Mouse (Mus musculus) forebrain, embryonic 14.5 days (tissue): ENCODE measurements at regions not wholly inside any gene's neighbourhood (a gene's known extent, or its start where the extent isn't known, plus 50 kb on each side); places are given as distances from the start of the nearest gene placed in this dataset.
A peak's percentile ranks its signal among the peaks of the same experiment; 100 is the strongest.

Source experiments
- ATAC-seq: fragments of 200-750 bp; cut with Nextera tagmentation; 2 replicates; pipeline ENCODE4 v1.8.0; 2017; ENCODE audit warnings: mild to moderate bottlenecking, moderate library complexity
- DNase-seq: peaks from one replicate; pipeline ENCODE4 v3.0.0-alpha.2; 2015; ENCODE audit warnings: low spot score
- H3K27ac ChIP-seq: fragments of 300-500 bp; sonication (generic); 2 replicates; pipeline ENCODE4 v1.5.1; 2014; ENCODE audit warnings: low read depth, mild to moderate bottlenecking, control low read depth, low read length, moderate library complexity
- H3K27me3 ChIP-seq: fragments of 300-500 bp; sonication (generic); replicated peaks from 2 replicates; pipeline ENCODE4 v1.6.1; 2014; ENCODE audit warnings: low read length, control low read depth, mixed read lengths; ENCODE audit not compliant: control insufficient read depth, insufficient read depth
- H3K36me3 ChIP-seq: fragments of 300-500 bp; sonication (generic); 2 replicates; pipeline ENCODE4 v1.6.1; 2014; ENCODE audit warnings: low read length, control low read depth; ENCODE audit not compliant: control insufficient read depth, insufficient read depth
- H3K4me1 ChIP-seq: fragments of 300-500 bp; sonication (generic); 2 replicates; pipeline ENCODE4 v1.6.1; 2014; ENCODE audit warnings: antibody characterized with exemption, low read length, control low read depth; ENCODE audit not compliant: control insufficient read depth, insufficient read depth
- H3K4me2 ChIP-seq: fragments of 300-500 bp; sonication (generic); 2 replicates; pipeline ENCODE4 v1.6.1; 2014; ENCODE audit warnings: mild to moderate bottlenecking, control low read depth, low read length
- H3K4me3 ChIP-seq: fragments of 300-500 bp; sonication (generic); 2 replicates; pipeline ENCODE4 v1.5.1; 2014; ENCODE audit warnings: low read depth, low read length, control low read depth
- H3K9ac ChIP-seq: fragments of 300-500 bp; sonication (generic); 2 replicates; pipeline ENCODE4 v1.6.1; 2014; ENCODE audit warnings: mild to moderate bottlenecking, low read length, control low read depth, moderate library complexity
- H3K9me3 ChIP-seq: fragments of 300-500 bp; sonication (generic); replicated peaks from 2 replicates; pipeline ENCODE4 v1.6.1; 2016; ENCODE audit warnings: low read length, control low read depth, mixed read lengths; ENCODE audit not compliant: control insufficient read depth
- WGBS: fragments of 180-500 bp; shearing (Covaris S2); extraction: QIAGEN DNeasy Blood & Tissue Kit; methylation state at CpG from one replicate; pipeline ENCODE4 v1.1.7; 2014; 5-methylcytosine and 5-hydroxymethylcytosine counted together

GRCm38 (mm10) chr12:109839126-109839587, 239.0 kb upstream of the Rtl1 start:
- no peak overlapping the region for H3K4me3 ChIP-seq
- peak; percentile 83 for DNase-seq
- H3K4me2 ChIP-seq = no peak overlapping the region
- no peak overlapping the region for H3K9ac ChIP-seq
- H3K4me1 ChIP-seq = peaks cover 21% of the 10 kb centered on the region
- H3K27ac ChIP-seq = peak overlapping the region; percentile 34; the same call in 1 of the 2 replicates
- H3K9me3 ChIP-seq = no peaks in the 10 kb centered on the region
- peak; percentile 85 for ATAC-seq
- H3K27me3 ChIP-seq = no peaks in the 10 kb centered on the region
- 11% methylated on average over 9 of the region's 9 CpGs for WGBS
- no peaks in the 10 kb centered on the region for H3K36me3 ChIP-seq

GRCm38 (mm10) chr12:109839946-109840524, 239.9 kb upstream of the Rtl1 start:
- ATAC-seq (no peak), DNase-seq (no peak)
- H3K27ac ChIP-seq = peak overlapping the region; percentile 44; the same call in 1 of the 2 replicates
- no peak overlapping the region for H3K4me3 ChIP-seq
- WGBS = 71% methylated on average over 14 of the region's 14 CpGs
- H3K9ac ChIP-seq = no peak overlapping the region
- peaks cover 21% of the 10 kb centered on the region for H3K4me1 ChIP-seq
- no peak overlapping the region for H3K4me2 ChIP-seq
- no peaks in the 10 kb centered on the region for H3K36me3 ChIP-seq
- H3K27me3 ChIP-seq = no peaks in the 10 kb centered on the region
- H3K9me3 ChIP-seq = no peaks in the 10 kb centered on the region

- Histone ChIP-seq H3K9me3 (no peaks in the 10 kb centered on the region), H3K9ac (no peak overlapping the region), H3K27me3 (no peaks in the 10 kb centered on the region), H3K4me1 (peaks cover 9% of the 10 kb centered on the region), H3K4me2 (no peak overlapping the region), H3K36me3 (no peaks in the 10 kb centered on the region), H3K4me3 (no peak overlapping the region), H3K27ac (no peak overlapping the region)
- WGBS = 54% methylated on average over 8 of the region's 8 CpGs
- DNase-seq (no peak), ATAC-seq (no peak)
These were observed 244.8 kb upstream of the Rtl1 start for GRCm38 (mm10) chr12:109844723-109845601.

GRCm38 (mm10) chr12:109845602-109845906, 245.4 kb upstream of the Rtl1 start:
- no peak for ATAC-seq
- H3K4me3 ChIP-seq = no peak overlapping the region
- H3K4me1 ChIP-seq = peaks cover 4% of the 10 kb centered on the region; the same call in 1 of the 2 replicates
- no peaks in the 10 kb centered on the region for H3K27me3 ChIP-seq
- 32% methylated on average over 5 of the region's 5 CpGs for WGBS
- H3K9me3 ChIP-seq = no peaks in the 10 kb centered on the region
- no peak overlapping the region for H3K27ac ChIP-seq
- H3K9ac ChIP-seq = no peak overlapping the region
- no peak overlapping the region for H3K4me2 ChIP-seq
- no peaks in the 10 kb centered on the region for H3K36me3 ChIP-seq
- peak; percentile 39 for DNase-seq

- no peaks in the 10 kb centered on the region; the same call in 1 of the 2 replicates for H3K4me1 ChIP-seq
- no peaks in the 10 kb centered on the region for H3K36me3 ChIP-seq
- H3K27me3 ChIP-seq = no peaks in the 10 kb centered on the region
- DNase-seq (no peak), ATAC-seq (no peak)
- no peak overlapping the region for H3K4me2 ChIP-seq
- no peak overlapping the region for H3K9ac ChIP-seq
- 96% methylated on average over 1 of the region's 1 CpGs for WGBS
- no peak overlapping the region for H3K27ac ChIP-seq
- no peaks in the 10 kb centered on the region for H3K9me3 ChIP-seq
- no peak overlapping the region for H3K4me3 ChIP-seq
These were observed 256.2 kb upstream of the Rtl1 start for GRCm38 (mm10) chr12:109856336-109856735.

GRCm38 (mm10) chr12:109857705-109858104, 257.6 kb upstream of the Rtl1 start:
- WGBS = 62% methylated on average over 4 of the region's 4 CpGs

GRCm38 (mm10) chr12:109864826-109865225, 264.7 kb upstream of the Rtl1 start:
- Histone ChIP-seq H3K4me1 (no peaks in the 10 kb centered on the region), H3K27ac (no peak overlapping the region), H3K4me2 (no peak overlapping the region), H3K36me3 (no peaks in the 10 kb centered on the region), H3K27me3 (no peaks in the 10 kb centered on the region), H3K9me3 (no peaks in the 10 kb centered on the region), H3K9ac (no peak overlapping the region), H3K4me3 (no peak overlapping the region)
- no peak for ATAC-seq
- no peak for DNase-seq
- 76% methylated on average over 4 of the region's 4 CpGs for WGBS

More at GRCm38 (mm10) chr12:109857705-109858104, 257.6 kb upstream of the Rtl1 start:
- H3K4me3 ChIP-seq = no peak overlapping the region
- H3K9ac ChIP-seq = no peak overlapping the region
- no peaks in the 10 kb centered on the region for H3K9me3 ChIP-seq
- H3K27me3 ChIP-seq = no peaks in the 10 kb centered on the region
- H3K27ac ChIP-seq = no peak overlapping the region
- DNase-seq = no peak
- ATAC-seq = no peak
- H3K36me3 ChIP-seq = no peaks in the 10 kb centered on the region
- H3K4me2 ChIP-seq = no peak overlapping the region
- no peaks in the 10 kb centered on the region; the same call in 1 of the 2 replicates for H3K4me1 ChIP-seq

GRCm38 (mm10) chr12:109871021-109871420, 270.9 kb upstream of the Rtl1 start:
- Histone ChIP-seq H3K4me2 (no peak overlapping the region), H3K4me3 (no peak overlapping the region), H3K36me3 (no peaks in the 10 kb centered on the region), H3K9ac (no peak overlapping the region), H3K4me1 (no peaks in the 10 kb centered on the region), H3K27ac (no peak overlapping the region), H3K27me3 (no peaks in the 10 kb centered on the region), H3K9me3 (no peaks in the 10 kb centered on the region)
- ATAC-seq (no peak), DNase-seq (no peak)
- WGBS = 91% methylated on average over 14 of the region's 14 CpGs

- no peak for DNase-seq
- Histone ChIP-seq H3K4me2 (no peak overlapping the region), H3K9ac (no peak overlapping the region), H3K36me3 (no peaks in the 10 kb centered on the region), H3K27me3 (no peaks in the 10 kb centered on the region), H3K4me1 (no peaks in the 10 kb centered on the region), H3K27ac (no peak overlapping the region), H3K4me3 (no peak overlapping the region), H3K9me3 (no peaks in the 10 kb centered on the region)
- 88% methylated on average over 7 of the region's 7 CpGs for WGBS
- no peak for ATAC-seq
These were observed 274.3 kb upstream of the Rtl1 start for GRCm38 (mm10) chr12:109874466-109874865.
